Mouse (Mus musculus) heart, adult 2 months (tissue): ENCODE results near the gene Pglyrp3.

Experiments used
- CTCF ChIP-seq: fragments of 200-600 bp; IDR thresholded peaks from 2 replicates; pipeline ENCODE4 v1.8.1; 2022; ENCODE audit warnings: antibody characterized with exemption, mild to moderate bottlenecking, moderate library complexity
- EP300 ChIP-seq: fragments of 200-500 bp; IDR thresholded peaks from 2 replicates; pipeline ENCODE4 v1.6.1; 2011; ENCODE audit warnings: low read depth, low read length, control low read depth; ENCODE audit not compliant: insufficient read depth
- POLR2A ChIP-seq: fragments of 200-500 bp; IDR thresholded peaks from 2 replicates; pipeline ENCODE4 v1.6.1; 2011; ENCODE audit warnings: mild to moderate bottlenecking, low read depth, low read length, control low read depth; ENCODE audit not compliant: insufficient read depth

- TF ChIP-seq CTCF (peak; percentile 37), POLR2A (no peak), EP300 (no peak)
Measured at GRCm38 (mm10) chr3:92080462-92081284, 66.3 kb downstream of the Pglyrp3 start.
